Mouse (Mus musculus) embryonic stem cell, embryonic (primary cell): ENCODE data around the gene Ina.

Source experiments
- CTCF ChIA-PET, 4 experiments: fragments of 300-600 bp in 2 of 4; fragments of 350-600 bp in 2 of 4; sonication (Branson Sonifier 250); formaldehyde crosslinking; loops; one replicate each; lab custom pipeline; 2022; ENCODE audit warnings: inconsistent platforms in 2 of 4; lab: Charles Lee
- POLR2A ChIA-PET, 4 experiments: fragments of 300-600 bp in 2 of 4; fragments of 350-600 bp in 2 of 4; sonication (Branson Sonifier 250); formaldehyde crosslinking; loops; one replicate each; lab custom pipeline; 2022; ENCODE audit warnings: antibody characterized with exemption in 4 of 4, inconsistent platforms in 1 of 4; lab: Charles Lee

Ina gene

GRCm38 (mm10) chr19:46998168-46998870, 16.2 kb upstream of the Ina start:
- ChIA-PET CTCF (interaction anchor here in 1 of 4 experiments (0.7 to 1.1 kb wide), 2 partner anchors 19 to 155 kb away, joined by 3 to 4 read pairs; no protein-coding TSS in a partner anchor), POLR2A (interaction anchor here in 1 of 4 experiments (0.5 to 1.0 kb wide), 2 partner anchors 10 to 1062 kb away, joined by 3 read pairs; no protein-coding TSS in a partner anchor)

- ChIA-PET CTCF (interaction anchor here in 1 of 4 experiments (0.7 to 1.1 kb wide), 2 partner anchors 18 to 156 kb away, joined by 3 to 4 read pairs; no protein-coding TSS in a partner anchor), POLR2A (interaction anchor here in 1 of 4 experiments (0.5 to 1.0 kb wide), 2 partner anchors 11 to 1062 kb away, joined by 3 read pairs; no protein-coding TSS in a partner anchor)
Observed at GRCm38 (mm10) chr19:46998953-46999352, 15.5 kb upstream of the Ina start.

- ChIA-PET POLR2A (no interaction called here), CTCF (no interaction called here)
Observed at GRCm38 (mm10) chr19:46999753-47000152, 14.7 kb upstream of the Ina start.

GRCm38 (mm10) chr19:47000357-47000756, 14.1 kb upstream of the Ina start:
- ChIA-PET CTCF (interaction anchor here in 1 of 4 experiments (0.7 kb wide), 1 partner anchor 176 kb away, joined by 5 read pairs; no protein-coding TSS in a partner anchor), POLR2A (interaction anchor here in 1 of 4 experiments (0.6 kb wide), 1 partner anchor 50 kb away, joined by 3 read pairs; no protein-coding TSS in a partner anchor)

GRCm38 (mm10) chr19:47003742-47004511, 10.6 kb upstream of the Ina start:
- ChIA-PET CTCF (no interaction called here), POLR2A (interaction anchor here in 1 of 4 experiments (1.1 to 1.2 kb wide), 2 partner anchors 12 to 13 kb away, joined by 3 to 4 read pairs; no protein-coding TSS in a partner anchor)

GRCm38 (mm10) chr19:47005873-47006272, 8.6 kb upstream of the Ina start:
- CTCF ChIA-PET = interaction anchor here in 3 of 4 experiments (0.6 to 1.2 kb wide), 9 partner anchors 9 to 1434 kb away, joined by 3 to 6 read pairs (median 3); partner anchors contain the start of genes Ina (in 2 of the 3) and Nt5c2 (in 2 of the 3)
- POLR2A ChIA-PET = interaction anchor here in 3 of 4 experiments (0.7 to 1.0 kb wide), 3 partner anchors 9 to 20 kb away, joined by 3 to 8 read pairs (median 3); partner anchors contain the start of genes Ina (in 1 of the 3) and Nt5c2 (in 1 of the 3)

- ChIA-PET CTCF (interaction anchor here (0.5 to 1.2 kb wide), 8 partner anchors 8 to 814 kb away, joined by 3 to 6 read pairs (median 3); partner anchors contain the start of genes Ina (in 2 of the 4) and Nt5c2 (in 2 of the 4)), POLR2A (interaction anchor here in 3 of 4 experiments (0.7 to 1.0 kb wide), 4 partner anchors 9 to 159 kb away, joined by 3 to 8 read pairs (median 3); partner anchors contain the start of genes Ina (in 1 of the 3) and Nt5c2 (in 1 of the 3))
Observed at GRCm38 (mm10) chr19:47006321-47006720, 8.2 kb upstream of the Ina start.

- POLR2A ChIA-PET = interaction anchor here in 2 of 4 experiments (0.5 to 2.2 kb wide), 4 partner anchors 10 to 66 kb away, joined by 3 to 11 read pairs (median 8); no protein-coding TSS in a partner anchor
Observed at GRCm38 (mm10) chr19:47009420-47009819, 5.1 kb upstream of the Ina start.

GRCm38 (mm10) chr19:47009943-47010342, 4.6 kb upstream of the Ina start:
- ChIA-PET CTCF (interaction anchor here in 2 of 4 experiments (0.6 to 0.9 kb wide), 2 partner anchors 140 to 706 kb away, joined by 3 to 4 read pairs; no protein-coding TSS in a partner anchor), POLR2A (interaction anchor here in 1 of 4 experiments (0.7 kb wide), 1 partner anchor 40 kb away, joined by 9 read pairs; no protein-coding TSS in a partner anchor)

More at GRCm38 (mm10) chr19:47009420-47009819, 5.1 kb upstream of the Ina start:
- CTCF ChIA-PET = no interaction called here

GRCm38 (mm10) chr19:47012521-47013130, 1.9 kb upstream of the Ina start:
- ChIA-PET POLR2A (interaction anchor here in 2 of 4 experiments (1.0 to 1.2 kb wide), 2 partner anchors 21 to 55 kb away, joined by 3 to 4 read pairs; partner anchors contain the start of gene Taf5 (in 1 of the 2)), CTCF (interaction anchor here in 2 of 4 experiments (0.6 to 0.9 kb wide), 3 partner anchors 20 to 665 kb away, joined by 3 read pairs; no protein-coding TSS in a partner anchor)

- ChIA-PET CTCF (interaction anchor here (0.5 to 1.5 kb wide), 10 partner anchors 7 to 918 kb away, joined by 3 to 6 read pairs (median 3); no protein-coding TSS in a partner anchor), POLR2A (interaction anchor here in 3 of 4 experiments (0.8 to 6.5 kb wide), 23 partner anchors 10 to 253 kb away, joined by 3 to 66 read pairs (median 7); partner anchors contain the start of genes Pcgf6 (in 3 of the 3), Cnnm2 (in 2 of the 3), Taf5 (in 2 of the 3) and Calhm3 (in 1 of the 3))
Observed at GRCm38 (mm10) chr19:47013340-47014158, 949 bp upstream of the Ina start.

GRCm38 (mm10) chr19:47014159-47014446, 395 bp upstream of the Ina start:
- POLR2A ChIA-PET = interaction anchor here (0.5 to 6.5 kb wide), 35 partner anchors 9 to 416 kb away, joined by 3 to 66 read pairs (median 5); partner anchors contain the start of genes Pcgf6 (in 3 of the 4), Taf5 (in 3 of the 4), Cnnm2 (in 2 of the 4) and Pdcd11 (in 2 of the 4)
- CTCF ChIA-PET = interaction anchor here (0.5 to 1.5 kb wide), 16 partner anchors 8 to 917 kb away, joined by 3 to 6 read pairs (median 3); partner anchors contain the start of genes Pdcd11 (in 1 of the 4) and Usmg5 (in 1 of the 4)

- POLR2A ChIA-PET = interaction anchor here (0.6 to 6.5 kb wide), 39 partner anchors 8 to 969 kb away, joined by 3 to 66 read pairs (median 4); partner anchors contain the start of genes Taf5 (in 4 of the 4), Pcgf6 (in 3 of the 4), Calhm3 (in 1 of the 4) and Cnnm2 (in 1 of the 4)
Observed at GRCm38 (mm10) chr19:47015396-47015795, 898 bp downstream of the Ina start.

GRCm38 (mm10) chr19:47015965-47016364, 1.5 kb downstream of the Ina start:
- ChIA-PET POLR2A (interaction anchor here in 3 of 4 experiments (0.7 to 6.5 kb wide), 35 partner anchors 9 to 864 kb away, joined by 3 to 66 read pairs (median 5); partner anchors contain the start of genes Taf5 (in 3 of the 3), Pcgf6 (in 2 of the 3), Arl3 (in 1 of the 3) and Cnnm2 (in 1 of the 3)), CTCF (interaction anchor here (0.5 to 1.3 kb wide), 16 partner anchors 9 to 1723 kb away, joined by 3 to 17 read pairs (median 5); no protein-coding TSS in a partner anchor)

More at GRCm38 (mm10) chr19:47015396-47015795, 898 bp downstream of the Ina start:
- CTCF ChIA-PET = interaction anchor here in 3 of 4 experiments (0.5 to 1.5 kb wide), 12 partner anchors 9 to 619 kb away, joined by 3 to 8 read pairs (median 3); partner anchors contain the start of genes Sufu (in 1 of the 3) and Taf5 (in 1 of the 3)

GRCm38 (mm10) chr19:47016487-47016886, 2.0 kb downstream of the Ina start:
- CTCF ChIA-PET = interaction anchor here (0.5 to 1.3 kb wide), 26 partner anchors 9 to 1723 kb away, joined by 3 to 17 read pairs (median 4); partner anchors contain the start of gene Usmg5 (in 1 of the 4)
- POLR2A ChIA-PET = interaction anchor here (0.5 to 6.5 kb wide), 48 partner anchors 9 to 864 kb away, joined by 3 to 66 read pairs (median 4); partner anchors contain the start of genes Taf5 (in 3 of the 4), Pcgf6 (in 2 of the 4), Arl3 (in 1 of the 4) and Cnnm2 (in 1 of the 4)
